8 mouse cellular contexts compared by ENCODE assay signal in genomic region chr14:16434396-16435171, GRCm38 (mm10).
DNase-seq lines count a peak whose midpoint lies in the region; TF ChIP-seq lines count a peak whose summit lies in the region.

No protein-coding gene starts in this region.

- no peaks in the 10 kb centered on the region for H3K4me1 ChIP-seq in bone marrow, adult 2 months (ENCODE audit: control insufficient read depth, insufficient read depth, low read length)
- 0 out of 2 replicates have a peak, but pooled peaks cover 2% of the 10 kb centered on the region for H3K4me1 ChIP-seq in embryonic fibroblast, embryonic 13.5 days (ENCODE audit: control insufficient read depth, insufficient read depth, low read length)

- TF ChIP-seq CTCF in bone marrow, adult 2 months (IDR thresholded peaks at IDR 0.05; ENCODE audit: control insufficient read depth, insufficient read depth, low read length): peak; percentile 36; the same call in 1 of the 2 replicates
- no peak for TF ChIP-seq CTCF in embryonic fibroblast, embryonic 13.5 days (IDR thresholded peaks at IDR 0.05; ENCODE audit: borderline replicate concordance, insufficient read depth, low read length)

- no peak overlapping the region for H3K4me3 ChIP-seq in bone marrow, adult 2 months (replicated peaks; ENCODE audit: control insufficient read depth, low read depth, low read length)
- no peak overlapping the region for H3K4me3 ChIP-seq in embryonic fibroblast, embryonic 13.5 days (ENCODE audit: insufficient read depth, low read length)

- peak; percentile 89 for DNase-seq in heart, adult 11 months
- no peak for DNase-seq in heart, postnatal 25 days (ENCODE audit: low spot score)
- peak; percentile 78 to 81 for DNase-seq in heart, postnatal 10 days
- DNase-seq in kidney, postnatal 36 days: peak; percentile 58 to 72
- DNase-seq in lung, postnatal 10 days: peak; percentile 63
- peak; percentile 62 for DNase-seq in right cerebral cortex, adult 18-20 months

- intact Hi-C loops in heart, postnatal 25 days (cut with DNase I): loop anchor here (2.0 to 5.0 kb wide), 2 partner anchors 140 to 973 kb away; no protein-coding TSS in a partner anchor
- intact Hi-C loops in heart, postnatal 10 days (cut with DNase I): loop anchor here (2.0 to 10.0 kb wide), 6 partner anchors 138 to 972 kb away; no protein-coding TSS in a partner anchor

- TF ChIP-seq POLR2A in bone marrow, adult 2 months (IDR thresholded peaks at IDR 0.05; ENCODE audit: borderline replicate concordance, control insufficient read depth, low read depth, low read length): no peak
- no peak for TF ChIP-seq POLR2A in embryonic fibroblast, embryonic 13.5 days (IDR thresholded peaks at IDR 0.05; ENCODE audit: low read depth, low read length)

- WGBS in bone marrow, adult 2 months: 87% methylated on average over 3 of the region's 3 CpGs

- H3K27ac ChIP-seq in bone marrow, adult 2 months (ENCODE audit: control insufficient read depth, insufficient read depth, low read depth, low read length, poor library complexity): no peak overlapping the region
- H3K27ac ChIP-seq in embryonic fibroblast, embryonic 13.5 days (ENCODE audit: insufficient read depth, low read length): peak overlapping the region; percentile 24; the same call in 1 of the 2 replicates
